In genomic region chr1:93686245-93686960, GRCm38 (mm10) we compare ENCODE assay signal across 8 mouse cellular contexts. TPM values are rescaled to one million over a fixed set of nuclear protein-coding genes. Genes with fewer than 3 reads are reported as not detected.
A peak's percentile ranks its signal among the peaks of the same experiment; 100 is the strongest.
DNase-seq lines count a peak whose midpoint lies in the region; ATAC-seq and TF ChIP-seq lines count a peak whose summit lies in the region.

No protein-coding gene starts in this region.

- ATAC-seq in common myeloid progenitor, adult 5-6 weeks (replicated peaks; ENCODE audit: low read depth, poor library complexity, severe bottlenecking), result peak; percentile 75
- peak; percentile 90 for ATAC-seq in hindbrain, postnatal 0 days

- H3K9ac ChIP-seq in hindbrain, postnatal 0 days (replicated peaks; ENCODE audit: low read length), result peak overlapping the region; percentile 88

- WGBS in hindbrain, postnatal 0 days, result 1% methylated on average over 51 of the region's 51 CpGs
- 2% methylated on average over 51 of the region's 51 CpGs for WGBS in midbrain, embryonic 10.5 days
- WGBS in small intestine, adult 2 months, result 3% methylated on average over 51 of the region's 51 CpGs

- 0 out of 2 replicates have a peak, but pooled peaks cover 3% of the 10 kb centered on the region for H3K4me1 ChIP-seq in hindbrain, postnatal 0 days (ENCODE audit: insufficient read depth, low read length)
- peaks cover 22% of the 10 kb centered on the region for H3K4me1 ChIP-seq in midbrain, embryonic 10.5 days
- H3K4me1 ChIP-seq in small intestine, adult 2 months (ENCODE audit: control insufficient read depth, insufficient read depth, insufficient read length, low read length), result peaks cover 21% of the 10 kb centered on the region

- TF ChIP-seq POLR2A in small intestine, adult 2 months (IDR thresholded peaks at IDR 0.05; ENCODE audit: low read depth, low read length), result no peak

- peak overlapping the region; percentile 54 for H3K27ac ChIP-seq in gastrocnemius, adult 2 months
- peak overlapping the region; percentile 80 for H3K27ac ChIP-seq in hindbrain, postnatal 0 days
- H3K27ac ChIP-seq in midbrain, embryonic 10.5 days (replicated peaks), result peak overlapping the region; percentile 86
- peak overlapping the region; percentile 37; the same call in 1 of the 2 replicates for H3K27ac ChIP-seq in small intestine, adult 2 months (ENCODE audit: insufficient read depth, low read depth, low read length)

- H3K36me3 ChIP-seq in hindbrain, postnatal 0 days (ENCODE audit: insufficient read depth, low read length), result peaks cover 3% of the 10 kb centered on the region; the same call in 1 of the 2 replicates
- peaks cover 17% of the 10 kb centered on the region for H3K36me3 ChIP-seq in midbrain, embryonic 10.5 days
- no peaks in the 10 kb centered on the region for H3K36me3 ChIP-seq in small intestine, adult 2 months (ENCODE audit: control insufficient read depth, insufficient read depth, low read length)

- peak overlapping the region; percentile 86 for H3K4me2 ChIP-seq in hindbrain, postnatal 0 days (ENCODE audit: low read depth, low read length)

- peak overlapping the region; percentile 72 for H3K4me3 ChIP-seq in gastrocnemius, adult 2 months
- peak overlapping the region; percentile 66 for H3K4me3 ChIP-seq in hindbrain, postnatal 0 days (ENCODE audit: low read length)
- peak overlapping the region; percentile 67 for H3K4me3 ChIP-seq in midbrain, embryonic 10.5 days
- H3K4me3 ChIP-seq in small intestine, adult 2 months (ENCODE audit: low read depth, low read length), result peak overlapping the region; percentile 63

- intact Hi-C loops in gastrocnemius, adult 2 months (cut with DNase I), result no loop called here
- intact Hi-C loops in left cerebral cortex, postnatal 36 days (cut with DNase I), result loop anchor here (2.0 kb wide), 1 partner anchor 52 kb away; no protein-coding TSS in a partner anchor

- TF ChIP-seq CTCF in gastrocnemius, adult 2 months (IDR thresholded peaks at IDR 0.05), result peak; percentile 45
- TF ChIP-seq CTCF in hindbrain, postnatal 0 days (IDR thresholded peaks at IDR 0.05; ENCODE audit: low read depth), result peak; percentile 73
- TF ChIP-seq CTCF in small intestine, adult 2 months (IDR thresholded peaks at IDR 0.05; ENCODE audit: extremely low read depth, insufficient read length, insufficient replicate concordance, low read depth, low read length), result peak; percentile 19; the same call in 1 of the 2 replicates

- peak; percentile 11 for DNase-seq in gastrocnemius, adult 18-20 months (ENCODE audit: low spot score)
- DNase-seq in gastrocnemius, adult 8-10 months (ENCODE audit: low spot score in 2 of 2), result no peak
- peak; percentile 53 for DNase-seq in gastrocnemius, adult 2 months
- peak; percentile 87 for DNase-seq in hindbrain, postnatal 0 days (ENCODE audit: low spot score)
- DNase-seq in left cerebral cortex, postnatal 36 days (ENCODE audit: low spot score in 2 of 2), result peak; percentile 67 to 70
- DNase-seq in midbrain, embryonic 10.5 days (ENCODE audit: low spot score), result peak; percentile 80

- H3K27me3 ChIP-seq in hindbrain, postnatal 0 days (ENCODE audit: insufficient read depth, low read length), result no peaks in the 10 kb centered on the region
- H3K27me3 ChIP-seq in midbrain, embryonic 10.5 days (ENCODE audit: low read depth, poor library complexity, severe bottlenecking), result peaks cover 44% of the 10 kb centered on the region
- H3K27me3 ChIP-seq in small intestine, adult 2 months (ENCODE audit: control insufficient read depth, insufficient read depth, low read length), result no peaks in the 10 kb centered on the region

- H3K9me3 ChIP-seq in hindbrain, postnatal 0 days (ENCODE audit: low read length), result no peaks in the 10 kb centered on the region
- H3K9me3 ChIP-seq in midbrain, embryonic 10.5 days (replicated peaks), result peaks cover 2% of the 10 kb centered on the region; the same call in 1 of the 2 replicates

RNA-seq across cellular contexts. Expression of gene Bok, which starts 0.9 kb away (rescaled TPM):
- 1 to 10 TPM in 1 of 2 experiments, under 1 TPM in 1; 0.95 to 1.2 TPM for total RNA-seq in gastrocnemius, adult 18-20 months (2021)
- total RNA-seq in gastrocnemius, adult 8-10 months (2022), result 1 to 10 TPM in 3 of 4 experiments, under 1 TPM in 1; 0.41 to 1.2 (median 1.0) TPM
- total RNA-seq in common myeloid progenitor, adult 5-6 weeks (2017), result 0.23 TPM in 1 of 2 replicates, not detected in the other
- total RNA-seq in gastrocnemius, adult 2 months (2021), result 1 to 10 TPM in 1 of 2 experiments, under 1 TPM in 1; 0.59 to 1.1 TPM
- 133 and 136 TPM in 2 replicates for total RNA-seq in hindbrain, postnatal 0 days (2014; rRNA removed)
- 97.6 and 103 TPM in 2 replicates for polyA plus RNA-seq in hindbrain, postnatal 0 days (2015; fragmentation: Nextera tagmentation; extraction: Ambion mirVana)
- 10 to 100 TPM; 28.3 to 33.2 TPM for total RNA-seq in left cerebral cortex, postnatal 36 days (2021)
- polyA plus RNA-seq in midbrain, embryonic 10.5 days (2016; fragmentation: Nextera tagmentation; extraction: Ambion mirVana), result 42.9 and 43.8 TPM in 2 replicates
- 57.1 and 106 TPM in 2 replicates for polyA plus RNA-seq in small intestine, adult 2 months (2012; rRNA removed)

RNA-seq across cellular contexts. Expression of gene Stk25, which starts 27.9 kb away (rescaled TPM):
- total RNA-seq in gastrocnemius, adult 18-20 months (2021), result 10 to 100 TPM; 80.8 to 91.4 TPM
- total RNA-seq in gastrocnemius, adult 8-10 months (2022), result 100 to 1,000 TPM in 2 of 4 experiments, 10 to 100 TPM in 2; 89.9 to 104 (median 96.5) TPM
- 25.1 and 40.3 TPM in 2 replicates for total RNA-seq in common myeloid progenitor, adult 5-6 weeks (2017)
- 10 to 100 TPM; 90.1 to 90.5 TPM for total RNA-seq in gastrocnemius, adult 2 months (2021)
- total RNA-seq in hindbrain, postnatal 0 days (2014; rRNA removed), result 261 and 340 TPM in 2 replicates
- 309 and 328 TPM in 2 replicates for polyA plus RNA-seq in hindbrain, postnatal 0 days (2015; fragmentation: Nextera tagmentation; extraction: Ambion mirVana)
- total RNA-seq in left cerebral cortex, postnatal 36 days (2021), result 100 to 1,000 TPM; 370 to 405 TPM
- polyA plus RNA-seq in midbrain, embryonic 10.5 days (2016; fragmentation: Nextera tagmentation; extraction: Ambion mirVana), result 165 and 198 TPM in 2 replicates
- polyA plus RNA-seq in small intestine, adult 2 months (2012; rRNA removed), result 217 and 306 TPM in 2 replicates

Comparison
In these comparisons a context has a peak if more than half of its experiments do, and no peak if none do; other contexts are left out.
1. DNase-seq: peak in gastrocnemius, adult 18-20 months (single experiment), gastrocnemius, adult 2 months (single experiment), hindbrain, postnatal 0 days (single experiment), left cerebral cortex, postnatal 36 days (2 of 2) and midbrain, embryonic 10.5 days (single experiment); none in gastrocnemius, adult 8-10 months (0 of 2).
2. CTCF ChIP-seq: peak in every context shown above with its lines; median percentile 73 in hindbrain, postnatal 0 days; 45 in gastrocnemius, adult 2 months; 19 in small intestine, adult 2 months.
3. RNA of gene Bok, which starts 0.9 kb away (total RNA-seq): 133 to 136 TPM in hindbrain, postnatal 0 days and 28.3 to 33.2 TPM in left cerebral cortex, postnatal 36 days; 0.95 to 1.2 TPM in gastrocnemius, adult 18-20 months, 0.59 to 1.1 TPM in gastrocnemius, adult 2 months, 0.41 to 1.2 TPM in gastrocnemius, adult 8-10 months and 0.23 TPM in common myeloid progenitor, adult 5-6 weeks; every median in the first group is over 10 times any median in the second.
4. Peak in every context shown above with its lines, with median percentiles within 50 percentile points of each other: H3K27ac ChIP-seq and H3K4me3 ChIP-seq.